Comparison of ENCODE assay signal across 21 mouse cellular contexts in genomic region chr13:104329742-104330141, GRCm38 (mm10). TPM values are rescaled to one million over a fixed set of nuclear protein-coding genes. Genes with fewer than 3 reads are reported as not detected.
DNase-seq lines count a peak whose midpoint lies in the region; ATAC-seq and TF ChIP-seq lines count a peak whose summit lies in the region.
"Had no signal": no experiment of that assay in that cellular context is flagged by ENCODE, and none has a peak within 500 bp of the region (broad histone marks: within the 10 kb centered on the region; RNA-seq: fewer than 3 reads in every experiment).

No protein-coding gene starts in this region.

- no peak; the same call in 1 of the 2 replicates for ATAC-seq in forebrain, postnatal 0 days
- ATAC-seq in forebrain, embryonic 14.5 days, result no peak
- peak; percentile 78 for ATAC-seq in kidney, embryonic 15.5 days (replicated peaks; ENCODE audit: low FRiP score)
- ATAC-seq in lung, embryonic 16.5 days (ENCODE audit: low read depth), result peak; percentile 99

- H3K4me1 ChIP-seq in forebrain, postnatal 0 days (ENCODE audit: insufficient read depth), result no peaks in the 10 kb centered on the region
- no peaks in the 10 kb centered on the region for H3K4me1 ChIP-seq in forebrain, embryonic 14.5 days (ENCODE audit: control insufficient read depth, insufficient read depth, low read length)
- peaks cover 12% of the 10 kb centered on the region for H3K4me1 ChIP-seq in kidney, embryonic 15.5 days
- H3K4me1 ChIP-seq in lung, embryonic 16.5 days (replicated peaks; ENCODE audit: control insufficient read depth, insufficient read depth, low read length), result peaks cover 5% of the 10 kb centered on the region; the same call in 1 of the 2 replicates
- H3K4me1 ChIP-seq: forebrain, embryonic 10.5 days; heart, embryonic 13.5 days; hindbrain, embryonic 12.5 days; midbrain, embryonic 10.5 days had no signal

- TF ChIP-seq POLR2A in brain, embryonic 14.5 days (IDR thresholded peaks at IDR 0.05; ENCODE audit: borderline replicate concordance, extremely low read depth, insufficient read depth, insufficient read length, poor library complexity, severe bottlenecking), result no peak

- 45% methylated on average over 2 of the region's 2 CpGs for WGBS in forebrain, postnatal 0 days
- 75% methylated on average over 2 of the region's 2 CpGs for WGBS in forebrain, embryonic 14.5 days
- WGBS in kidney, embryonic 15.5 days, result 47% methylated on average over 2 of the region's 2 CpGs
- 40% methylated on average over 2 of the region's 2 CpGs for WGBS in lung, embryonic 16.5 days

- H3K36me3 ChIP-seq in forebrain, postnatal 0 days (ENCODE audit: insufficient read depth), result no peaks in the 10 kb centered on the region
- H3K36me3 ChIP-seq in forebrain, embryonic 14.5 days (ENCODE audit: control insufficient read depth, insufficient read depth, low read length), result no peaks in the 10 kb centered on the region
- no peaks in the 10 kb centered on the region for H3K36me3 ChIP-seq in kidney, embryonic 15.5 days
- H3K36me3 ChIP-seq in lung, embryonic 16.5 days (ENCODE audit: control insufficient read depth, insufficient read depth, low read length), result no peaks in the 10 kb centered on the region
- H3K36me3 ChIP-seq: hindbrain, embryonic 12.5 days had no signal

- H3K9ac ChIP-seq in forebrain, postnatal 0 days, result no peak overlapping the region
- H3K9ac ChIP-seq in forebrain, embryonic 14.5 days (ENCODE audit: low read length), result no peak overlapping the region
- H3K9ac ChIP-seq in kidney, embryonic 15.5 days, result no peak overlapping the region
- no peak overlapping the region for H3K9ac ChIP-seq in lung, embryonic 16.5 days (ENCODE audit: low read length)
- H3K9ac ChIP-seq: heart, embryonic 13.5 days; hindbrain, embryonic 12.5 days had no signal

- no peak overlapping the region for H3K4me3 ChIP-seq in forebrain, postnatal 0 days (ENCODE audit: low read depth, low read length)
- H3K4me3 ChIP-seq in forebrain, embryonic 14.5 days (ENCODE audit: low read depth, low read length), result no peak overlapping the region
- H3K4me3 ChIP-seq in kidney, embryonic 15.5 days (replicated peaks), result no peak overlapping the region
- no peak overlapping the region for H3K4me3 ChIP-seq in lung, embryonic 16.5 days (ENCODE audit: low read length)
- H3K4me3 ChIP-seq: forebrain, embryonic 10.5 days; heart, adult 2 months; heart, embryonic 13.5 days; hindbrain, embryonic 12.5 days; left cerebral cortex, adult 2 months; midbrain, embryonic 10.5 days had no signal

- H3K4me2 ChIP-seq in forebrain, postnatal 0 days (ENCODE audit: low read depth), result no peak overlapping the region
- H3K4me2 ChIP-seq in forebrain, embryonic 14.5 days (ENCODE audit: low read length), result no peak overlapping the region
- no peak overlapping the region for H3K4me2 ChIP-seq in kidney, embryonic 15.5 days
- H3K4me2 ChIP-seq in lung, embryonic 16.5 days (ENCODE audit: low read depth, low read length), result no peak overlapping the region
- H3K4me2 ChIP-seq: heart, embryonic 13.5 days; hindbrain, embryonic 12.5 days had no signal

- H3K9me3 ChIP-seq in forebrain, postnatal 0 days (ENCODE audit: low read length), result no peaks in the 10 kb centered on the region
- H3K9me3 ChIP-seq in forebrain, embryonic 14.5 days (replicated peaks; ENCODE audit: control insufficient read depth, low read length), result no peaks in the 10 kb centered on the region
- no peaks in the 10 kb centered on the region for H3K9me3 ChIP-seq in kidney, embryonic 15.5 days (replicated peaks)
- no peaks in the 10 kb centered on the region for H3K9me3 ChIP-seq in lung, embryonic 16.5 days (ENCODE audit: control insufficient read depth, low read length)
- H3K9me3 ChIP-seq: forebrain, embryonic 10.5 days; heart, embryonic 13.5 days; hindbrain, embryonic 12.5 days; midbrain, embryonic 10.5 days had no signal

- H3K27me3 ChIP-seq in forebrain, postnatal 0 days (ENCODE audit: insufficient read depth, low read length), result no peaks in the 10 kb centered on the region
- no peaks in the 10 kb centered on the region for H3K27me3 ChIP-seq in forebrain, embryonic 14.5 days (replicated peaks; ENCODE audit: control insufficient read depth, insufficient read depth, low read length)
- H3K27me3 ChIP-seq in kidney, embryonic 15.5 days, result no peaks in the 10 kb centered on the region
- no peaks in the 10 kb centered on the region for H3K27me3 ChIP-seq in lung, embryonic 16.5 days (ENCODE audit: control insufficient read depth, insufficient read depth, low read depth, low read length)
- H3K27me3 ChIP-seq: heart, embryonic 13.5 days; hindbrain, embryonic 12.5 days had no signal

- TF ChIP-seq CTCF in forebrain, postnatal 0 days (IDR thresholded peaks at IDR 0.05; ENCODE audit: low read depth), result no peak
- no peak for TF ChIP-seq CTCF in brain, embryonic 14.5 days (IDR thresholded peaks at IDR 0.05; ENCODE audit: borderline replicate concordance, extremely low read depth, insufficient read depth, insufficient read length)

- DNase-seq in forebrain, postnatal 0 days, result peak; percentile 4
- no peak for DNase-seq in forebrain, embryonic 14.5 days (ENCODE audit: low spot score)
- no peak for DNase-seq in kidney, postnatal 10 days
- DNase-seq in lung, postnatal 36 days, result no peak
- peak; percentile 8 for DNase-seq in brain, embryonic 14.5 days (ENCODE audit: low read depth)
- no peak for DNase-seq in urinary bladder, postnatal 10 days (ENCODE audit: low spot score)
- DNase-seq: adrenal gland, postnatal 25 days; cerebellum, adult 9-10 months; gastrocnemius, postnatal 25 days; heart, adult 2 months; heart, postnatal 14 days; kidney, adult 2 months; retina, postnatal 1 day; thymus, postnatal 25 days had no signal

- H3K27ac ChIP-seq in forebrain, postnatal 0 days (ENCODE audit: low read depth, low read length), result no peak overlapping the region
- H3K27ac ChIP-seq in forebrain, embryonic 14.5 days (ENCODE audit: low read depth, low read length), result no peak overlapping the region
- peak overlapping the region; percentile 66 for H3K27ac ChIP-seq in kidney, embryonic 15.5 days
- peak overlapping the region; percentile 39 for H3K27ac ChIP-seq in lung, embryonic 16.5 days (ENCODE audit: low read length)
- H3K27ac ChIP-seq: forebrain, embryonic 10.5 days; heart, adult 2 months; heart, embryonic 13.5 days; hindbrain, embryonic 12.5 days; left cerebral cortex, adult 2 months; midbrain, embryonic 10.5 days had no signal

RNA-seq across cellular contexts. Expression of gene Adamts6, which starts 42.1 kb away (rescaled TPM):
- 3.5 and 4.6 TPM in 2 replicates for total RNA-seq in forebrain, postnatal 0 days (2014; rRNA removed)
- 0.26 and 0.62 TPM in 2 replicates for polyA plus RNA-seq in forebrain, postnatal 0 days (2015; fragmentation: Nextera tagmentation; extraction: Ambion mirVana)
- 2.0 and 2.2 TPM in 2 replicates for polyA plus RNA-seq in forebrain, embryonic 14.5 days (2014; fragmentation: Nextera tagmentation; extraction: Ambion mirVana)
- polyA plus RNA-seq in kidney, embryonic 15.5 days (2015; fragmentation: Nextera tagmentation; extraction: Ambion mirVana), result 1.9 and 2.3 TPM in 2 replicates
- polyA plus RNA-seq in lung, embryonic 16.5 days (2015; fragmentation: Nextera tagmentation; extraction: Ambion mirVana), result 3.6 and 3.8 TPM in 2 replicates
- 5.5 TPM in 2 replicates for polyA plus RNA-seq in brain, embryonic 14.5 days (2012; rRNA removed)

Comparison
In these comparisons a context has a peak if more than half of its experiments do, and no peak if none do; other contexts are left out.
1. DNase-seq: peak in forebrain, postnatal 0 days (single experiment) and brain, embryonic 14.5 days (single experiment); none in forebrain, embryonic 14.5 days (single experiment), kidney, postnatal 10 days (single experiment), lung, postnatal 36 days (single experiment) and urinary bladder, postnatal 10 days (single experiment).
2. ATAC-seq: peak in kidney, embryonic 15.5 days (single experiment) and lung, embryonic 16.5 days (single experiment); none in forebrain, postnatal 0 days (single experiment) and forebrain, embryonic 14.5 days (single experiment).
3. H3K27ac ChIP-seq: peak in kidney, embryonic 15.5 days (single experiment) and lung, embryonic 16.5 days (single experiment); none in forebrain, postnatal 0 days (single experiment) and forebrain, embryonic 14.5 days (single experiment).